Mouse (Mus musculus) kidney, adult 11 months (tissue): Measurements from ENCODE around the gene Slc9a9.

Experiments used
- DNase-seq: peaks from one replicate; pipeline ENCODE4 v3.0.0; 2022

Gene Slc9a9

DNA sequence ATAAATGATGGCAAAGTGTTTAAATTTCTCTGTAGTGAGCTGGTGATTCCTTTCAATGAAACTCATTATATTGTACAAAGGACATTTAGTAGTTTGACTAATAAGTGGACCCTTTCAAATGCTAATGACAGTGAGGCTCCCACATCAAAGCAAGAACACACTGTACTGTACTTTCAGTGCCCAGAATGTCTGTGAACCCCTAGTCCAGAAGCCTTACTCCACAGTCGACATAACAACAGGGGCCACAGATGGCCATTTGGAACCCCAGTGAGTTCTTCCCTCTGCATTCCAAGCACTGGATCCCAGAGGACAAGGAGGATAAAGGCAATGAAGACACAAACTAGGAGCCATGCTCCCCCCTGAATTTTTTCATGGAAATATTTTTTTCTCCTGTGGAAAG lies 299.4 kb downstream of the Slc9a9 start:
- DNase-seq, result no peak

DNA sequence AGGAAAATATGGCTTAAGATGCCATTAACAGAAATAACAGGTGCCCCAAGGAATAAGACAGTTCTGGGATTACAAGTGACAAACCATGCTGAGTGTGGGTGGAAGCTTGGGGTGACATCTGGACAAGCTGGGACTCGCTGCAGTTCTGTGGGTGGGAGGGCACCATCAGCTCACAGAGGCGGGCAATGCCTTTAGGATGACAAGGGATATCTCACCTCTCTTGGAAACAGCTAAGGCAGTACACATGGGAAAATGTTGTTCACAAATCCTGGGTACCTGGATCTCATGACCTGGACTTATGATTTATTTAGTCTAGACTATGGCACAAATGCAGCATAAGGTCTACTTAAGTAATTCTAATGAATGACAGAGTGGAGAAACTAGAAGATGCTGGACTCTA lies 302.3 kb downstream of the Slc9a9 start:
- no peak for DNase-seq

DNA sequence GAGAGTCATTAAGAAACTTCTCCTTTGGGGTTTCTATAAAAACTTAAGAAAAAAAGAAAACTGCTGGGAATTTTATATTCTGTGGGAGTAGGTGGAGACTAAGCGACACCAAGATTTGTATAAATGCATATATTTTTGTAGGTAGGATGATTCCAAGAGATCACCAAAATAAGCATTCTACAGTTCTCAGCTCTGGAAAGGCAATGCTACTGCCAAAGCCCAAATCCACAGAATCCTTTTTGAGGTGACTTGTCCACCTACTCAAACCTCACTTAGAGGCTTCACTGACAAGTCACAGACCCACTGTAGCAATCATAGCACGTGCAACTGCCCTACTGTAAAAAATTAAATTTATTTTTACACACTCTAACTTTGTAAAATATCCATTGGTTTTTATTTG lies 303.0 kb downstream of the Slc9a9 start:
- DNase-seq, result no peak

DNA sequence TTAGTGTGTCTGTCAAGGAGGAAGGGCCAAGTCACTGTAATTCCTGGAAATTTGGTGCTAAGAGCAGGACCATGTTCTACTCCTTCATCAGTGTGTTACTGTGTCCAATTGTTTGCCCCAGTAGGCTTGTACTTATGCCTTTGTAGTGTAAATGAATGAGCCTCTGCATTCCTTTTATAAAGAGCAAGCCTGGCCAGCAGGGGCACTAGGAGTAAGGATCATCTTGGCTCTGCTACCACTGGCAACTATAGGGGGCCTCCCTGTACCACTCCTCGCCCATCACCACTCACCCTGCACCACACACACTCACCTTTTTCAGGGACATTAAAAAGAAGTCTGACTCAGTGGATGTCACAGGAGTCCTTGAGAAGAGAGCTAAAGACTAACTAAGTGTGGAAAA lies 306.5 kb downstream of the Slc9a9 start:
- no peak for DNase-seq

DNA sequence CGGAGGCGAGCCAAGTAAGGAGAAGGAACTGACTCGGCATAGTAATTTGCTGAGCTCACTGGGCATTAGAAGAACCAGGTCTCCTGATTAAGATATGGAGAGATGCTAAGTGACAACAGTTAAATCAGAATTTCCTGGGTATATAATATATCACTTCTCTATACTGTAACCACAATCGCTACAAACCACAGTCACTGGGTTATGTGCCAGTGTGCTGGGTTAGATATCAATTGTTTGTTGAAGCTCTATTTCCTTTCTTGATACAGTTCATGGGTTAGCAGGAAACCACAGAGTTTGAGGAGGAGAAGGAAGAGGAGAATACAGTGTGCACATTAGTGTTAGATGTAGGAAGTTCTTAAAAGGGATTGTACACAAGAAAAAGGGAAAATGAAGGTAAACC lies 323.9 kb downstream of the Slc9a9 start:
- no peak for DNase-seq

DNA sequence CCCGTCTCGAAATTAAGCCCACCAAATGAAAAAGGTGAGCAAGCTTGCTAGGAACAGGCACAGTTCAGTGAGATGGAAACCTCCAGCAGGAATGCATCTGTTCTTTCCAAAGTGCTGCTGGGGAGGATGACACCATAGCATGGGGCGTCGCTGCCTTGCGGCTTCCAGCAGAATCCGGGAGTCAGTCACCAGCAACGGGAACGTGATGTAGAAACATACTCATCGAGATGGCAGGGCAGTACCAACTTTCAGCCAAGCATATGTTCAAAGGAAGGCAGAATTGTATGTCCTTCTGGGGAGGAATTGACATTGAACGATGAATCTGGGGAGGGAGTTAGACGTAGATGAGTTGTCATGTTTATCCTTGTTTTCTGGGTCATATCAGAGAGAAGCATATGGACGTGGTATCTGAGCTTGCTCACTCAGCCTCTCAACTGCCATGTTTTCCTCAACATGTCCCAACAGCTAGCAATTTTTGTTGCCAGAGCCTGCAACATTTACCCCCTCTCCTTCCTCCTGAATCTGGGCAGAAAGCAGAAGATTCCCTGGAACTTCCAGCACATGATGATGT lies 350.5 kb downstream of the Slc9a9 start:
- no peak for DNase-seq

DNA sequence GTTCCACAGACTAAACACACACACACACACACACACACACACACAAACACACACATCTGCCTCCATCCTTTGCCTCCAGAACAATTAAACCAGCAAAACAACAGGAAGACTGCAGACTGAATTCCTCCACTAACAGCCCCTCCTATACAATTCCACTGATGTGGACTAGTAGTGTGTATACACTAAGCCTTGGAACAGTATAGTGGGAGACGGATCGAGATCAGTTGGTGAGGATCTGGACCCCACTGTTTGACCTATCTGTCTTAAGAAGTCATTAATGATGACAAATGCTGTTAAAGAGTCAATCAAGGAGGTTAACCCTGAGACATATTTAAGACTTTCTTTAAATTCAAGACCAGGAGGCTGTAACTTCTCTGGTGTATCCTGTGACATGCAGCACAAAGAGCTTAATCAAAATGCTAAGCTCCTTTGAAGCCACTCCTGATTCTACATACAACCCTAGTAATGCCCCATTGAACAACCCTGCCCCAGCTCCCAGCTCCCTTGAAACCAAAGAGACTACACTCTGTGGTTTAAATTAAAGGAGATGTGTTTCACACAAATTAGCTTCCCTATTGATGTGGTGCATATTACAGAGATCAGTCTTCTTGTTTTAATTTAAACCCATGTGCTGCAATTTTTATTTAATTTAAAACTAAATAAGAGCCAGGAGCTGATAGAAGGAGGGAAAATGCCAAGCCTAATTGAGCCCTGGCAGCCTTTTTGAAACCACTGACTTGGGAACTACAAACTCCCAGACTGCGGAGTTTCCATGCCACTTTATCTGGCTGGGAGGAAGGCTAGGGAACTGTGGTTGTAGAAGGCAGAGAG lies 364.6 kb downstream of the Slc9a9 start:
- DNase-seq, result no peak

DNA sequence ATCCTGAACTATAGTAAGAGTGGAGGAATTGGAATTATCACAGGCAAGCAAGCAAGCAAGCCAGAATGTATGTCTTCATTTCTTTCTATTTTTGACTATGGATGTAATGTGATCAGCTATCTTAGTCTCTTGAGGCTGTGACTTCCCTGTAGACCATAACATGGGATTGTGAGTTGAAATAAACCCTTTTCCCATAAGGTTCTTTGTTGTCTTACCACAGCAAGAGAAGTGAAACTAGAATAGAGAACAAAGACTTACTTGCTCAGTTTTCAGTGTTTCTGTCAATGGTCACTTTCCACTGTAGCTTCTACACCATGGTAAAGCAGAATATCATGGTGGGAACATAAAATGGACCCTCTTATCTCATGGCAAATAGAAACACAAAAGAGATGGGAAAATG lies 366.5 kb downstream of the Slc9a9 start:
- no peak for DNase-seq

DNA sequence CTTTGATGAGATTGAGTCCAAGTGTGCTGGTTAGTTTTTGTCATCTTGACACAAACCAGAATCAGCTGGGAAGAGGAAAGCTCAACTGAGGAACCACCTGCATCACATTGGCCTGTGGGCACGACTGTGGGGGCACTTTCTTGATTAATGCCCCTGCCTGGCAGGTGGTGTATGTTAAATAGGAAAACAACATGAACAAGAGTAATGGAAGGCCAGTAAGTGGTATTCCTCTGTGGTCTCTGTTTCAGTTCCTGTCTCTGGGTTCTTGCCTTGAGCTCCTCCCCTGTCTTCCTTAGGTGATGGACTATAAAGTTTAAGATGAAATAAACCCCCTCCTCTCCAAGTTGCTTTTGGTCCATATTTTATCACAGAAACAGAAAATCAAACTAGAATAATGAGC lies 372.7 kb downstream of the Slc9a9 start:
- no peak for DNase-seq

DNA sequence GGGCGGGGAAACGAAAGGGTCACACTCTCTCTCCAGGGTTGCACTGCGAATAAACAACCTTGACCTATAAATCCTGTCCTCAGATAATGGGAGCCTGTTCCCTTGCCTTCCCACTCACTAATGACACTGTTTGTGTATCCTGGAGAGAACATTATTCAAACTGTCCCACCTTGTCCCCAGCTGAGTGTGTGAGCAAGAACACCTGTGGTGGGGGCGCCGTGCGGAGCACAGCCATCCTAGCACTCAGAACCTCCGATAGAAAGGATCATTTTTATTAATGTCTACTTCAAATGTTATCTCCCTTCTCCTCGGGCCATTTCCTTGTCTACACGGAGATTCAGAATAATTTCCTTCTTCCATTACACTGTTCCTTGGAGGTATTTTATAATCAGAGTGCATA lies 382.5 kb downstream of the Slc9a9 start:
- DNase-seq, result no peak

DNA sequence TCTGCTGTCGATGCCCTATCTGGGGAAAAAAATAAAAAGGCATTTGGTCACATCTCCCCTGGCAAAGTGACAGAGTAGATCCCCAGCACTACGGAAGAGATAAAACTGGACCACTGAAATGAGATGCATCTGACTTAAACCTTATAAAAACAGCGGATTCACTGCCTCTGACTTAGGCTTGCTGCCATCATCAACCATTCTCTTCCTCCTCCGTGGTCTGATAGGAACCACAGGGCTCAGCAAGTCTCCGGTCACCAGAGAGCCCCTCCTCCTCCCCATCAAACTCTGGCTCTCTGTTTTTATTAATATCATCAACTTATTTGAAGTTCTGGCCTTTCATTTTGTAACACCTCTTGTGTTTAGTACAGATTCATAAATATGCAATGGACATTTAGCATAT lies 383.5 kb downstream of the Slc9a9 start:
- DNase-seq, result no peak

DNA sequence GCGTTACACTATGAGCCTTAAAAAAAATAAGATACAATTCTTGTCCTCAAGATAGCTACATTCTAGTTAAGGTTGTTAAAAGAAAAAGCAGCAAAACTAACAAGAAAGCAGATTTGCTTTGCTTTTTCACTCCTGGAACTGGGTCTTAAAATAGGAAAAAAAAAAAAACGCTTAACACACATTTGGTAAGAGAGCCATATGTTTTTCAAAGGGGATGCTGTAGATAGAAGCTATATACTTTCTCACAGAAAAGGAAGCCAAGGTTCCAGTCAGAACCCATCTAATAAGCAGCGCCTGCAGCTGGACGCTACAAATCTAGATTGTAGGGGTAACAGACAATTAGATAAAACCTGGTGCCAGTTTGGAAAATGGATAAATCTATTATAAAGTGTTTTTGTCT lies 386.1 kb downstream of the Slc9a9 start:
- no peak for DNase-seq

DNA sequence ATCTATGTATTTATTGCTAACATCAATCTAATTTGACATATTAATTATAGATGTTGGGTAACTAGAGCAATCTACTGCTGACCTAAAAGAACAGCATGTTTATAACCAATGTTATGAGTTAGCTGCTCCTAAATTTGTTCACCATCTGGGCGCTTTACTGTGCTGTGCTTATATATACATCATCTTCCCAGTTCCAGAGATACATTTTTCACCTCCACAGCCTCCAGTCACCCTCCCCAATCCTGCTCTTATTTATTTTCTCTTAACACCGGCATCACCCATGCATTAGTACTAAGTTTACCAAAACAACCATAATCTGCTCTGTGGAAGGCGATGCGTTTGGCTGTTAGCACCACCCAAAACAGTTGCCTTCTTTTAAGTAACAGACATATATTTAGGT lies 391.0 kb downstream of the Slc9a9 start:
- DNase-seq, result no peak

DNA sequence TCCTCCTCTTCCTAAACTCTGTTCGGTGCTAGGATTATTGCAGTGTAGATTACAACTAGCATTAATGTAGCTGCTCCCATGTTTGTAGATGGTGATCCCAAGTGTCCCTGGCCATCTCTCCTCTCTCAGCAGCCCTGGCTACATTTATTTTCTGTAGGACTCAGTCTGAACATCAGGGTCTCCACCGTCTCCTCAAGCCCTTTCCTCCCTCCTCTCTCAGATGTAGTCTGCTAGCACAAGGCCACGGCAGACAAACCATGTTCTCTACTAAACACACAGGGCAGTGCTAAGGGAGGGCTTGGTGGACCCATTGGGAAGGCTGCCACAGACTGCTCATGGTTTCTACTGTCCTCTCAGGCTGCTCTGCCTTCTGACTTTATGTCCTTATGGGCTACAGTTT lies 397.3 kb downstream of the Slc9a9 start:
- DNase-seq, result no peak

DNA sequence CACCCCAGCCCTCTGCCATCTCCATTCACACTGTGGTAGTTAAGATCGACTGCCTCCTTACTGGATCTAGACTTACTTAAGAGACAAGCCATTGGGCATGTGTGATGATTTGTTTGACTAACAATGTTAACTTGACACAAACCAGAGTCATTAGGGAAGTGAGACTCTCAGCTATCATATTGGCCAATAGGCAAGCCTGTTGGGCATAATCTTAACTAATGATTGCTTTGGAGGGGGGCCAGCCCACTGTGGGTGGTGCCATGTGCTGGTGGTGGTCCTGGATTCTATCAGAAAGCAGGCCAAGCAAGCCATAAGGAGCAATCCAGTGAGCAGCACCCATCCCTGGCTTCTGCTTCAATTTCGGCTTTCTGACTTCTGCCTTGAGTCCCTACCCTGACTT lies 398.8 kb downstream of the Slc9a9 start:
- no peak for DNase-seq

DNA sequence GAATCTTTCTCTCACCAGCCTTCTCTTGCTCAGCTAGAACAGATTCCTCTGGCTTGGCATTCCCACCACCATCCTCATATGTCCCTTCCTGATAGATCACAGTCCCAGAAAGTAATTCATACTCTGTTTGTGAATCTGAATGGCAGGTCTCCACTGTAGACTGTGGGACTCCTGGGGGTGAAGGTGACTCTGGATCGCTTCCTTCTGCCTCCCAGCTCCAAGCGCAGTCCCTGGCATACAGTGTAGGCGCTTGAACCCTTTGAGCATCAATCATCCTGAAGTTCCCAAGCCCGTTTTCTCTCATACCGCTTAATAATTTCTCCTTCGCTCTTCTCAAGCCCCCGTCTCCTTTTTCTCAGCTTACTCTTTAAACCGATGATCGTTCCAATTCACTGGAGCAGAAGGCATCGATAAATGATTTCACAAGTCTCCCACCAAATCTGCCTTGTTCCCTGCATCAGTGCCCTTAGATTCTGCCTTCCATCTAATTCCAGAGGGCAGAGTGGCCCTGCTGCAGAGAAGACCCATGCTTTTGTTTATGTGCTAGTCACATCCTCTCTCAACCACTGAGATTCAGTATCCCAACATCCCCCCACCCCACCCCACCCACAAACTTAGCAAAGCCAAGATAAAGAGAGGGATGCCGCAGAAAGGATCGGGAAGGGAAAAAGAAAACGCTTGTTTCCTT lies 401.3 kb downstream of the Slc9a9 start:
- DNase-seq, result no peak

DNA sequence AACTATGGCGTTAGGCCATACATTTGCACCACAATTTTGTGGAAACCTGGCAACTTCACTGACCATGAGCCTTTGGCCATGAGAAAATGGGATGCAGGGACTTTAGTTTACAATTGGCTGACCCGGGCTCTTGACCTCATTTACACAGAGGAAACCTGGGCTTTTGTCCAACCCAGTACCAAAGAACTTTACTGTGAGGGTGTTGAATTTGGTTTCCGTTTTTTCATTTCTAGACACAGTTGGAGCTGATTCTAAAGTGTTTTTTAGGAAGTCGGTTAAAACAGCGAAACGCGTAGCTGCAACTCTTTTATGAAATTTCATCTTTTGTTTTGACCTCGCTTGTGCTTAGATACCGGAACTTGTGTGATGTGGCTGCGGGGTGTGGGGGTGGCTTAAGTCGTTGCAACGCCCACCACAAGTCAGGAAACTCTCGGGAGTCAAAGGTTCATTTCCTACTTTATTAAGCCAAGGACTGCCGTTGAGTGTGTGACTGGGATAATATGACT lies 402.8 kb downstream of the Slc9a9 start:
- DNase-seq, result peak; percentile 32

DNA sequence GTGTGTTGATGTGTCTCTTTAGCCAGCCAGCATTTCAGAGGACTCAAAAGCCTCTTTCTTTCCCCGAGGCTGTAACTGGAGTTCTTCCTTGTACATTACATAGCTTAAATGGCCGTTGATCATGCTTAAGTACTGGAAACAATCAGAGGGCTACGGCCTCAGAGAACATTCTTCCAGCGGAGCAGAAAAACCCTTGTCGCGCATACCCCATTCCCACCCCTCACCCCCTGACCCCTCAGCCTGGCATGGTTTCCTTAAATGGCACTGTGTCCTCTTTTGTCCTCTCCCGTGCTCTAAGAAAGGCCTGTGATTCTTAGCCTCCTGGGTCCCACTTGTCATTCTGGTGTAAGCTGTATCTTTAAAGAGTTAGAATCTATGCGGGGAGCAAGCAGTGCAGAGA lies 404.0 kb downstream of the Slc9a9 start:
- no peak for DNase-seq

DNA sequence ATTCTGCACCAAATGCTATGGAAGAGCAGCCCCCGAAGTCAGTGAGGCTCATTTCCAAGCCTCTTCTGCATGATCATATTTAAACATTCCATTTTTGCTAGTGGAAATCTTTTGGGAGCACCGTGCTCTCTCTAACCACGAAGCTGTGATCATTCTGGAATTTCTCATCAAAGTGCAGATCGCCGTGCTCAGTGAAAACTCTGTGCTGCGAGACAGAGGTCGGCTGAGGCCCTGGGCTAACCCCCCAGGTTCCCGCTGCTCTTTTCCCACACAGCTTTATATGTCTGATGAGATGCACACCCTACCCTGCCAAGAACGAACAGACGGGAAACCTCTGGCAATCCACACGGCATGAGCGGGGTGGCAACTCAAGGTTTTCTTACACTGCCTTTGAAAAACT lies 406.1 kb downstream of the Slc9a9 start:
- DNase-seq, result no peak

DNA sequence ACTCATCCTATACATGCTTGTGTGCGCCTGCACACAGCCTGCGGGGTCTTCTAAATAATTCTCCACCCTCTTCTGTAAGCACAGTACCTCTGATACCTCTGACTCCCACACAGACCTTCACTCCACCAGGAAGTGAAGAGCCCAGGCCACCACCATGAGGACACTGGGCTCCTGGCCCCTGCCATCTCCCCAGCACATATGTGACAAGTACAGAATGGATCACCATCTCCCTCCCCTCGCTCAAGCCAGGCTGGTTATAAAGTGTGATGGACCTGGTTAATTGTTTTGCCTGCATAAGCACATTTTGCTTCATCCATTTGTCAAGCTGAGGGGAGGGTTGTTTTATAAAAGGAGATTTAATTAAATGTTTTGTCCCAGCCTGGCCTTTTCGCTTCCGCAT lies 408.2 kb downstream of the Slc9a9 start:
- no peak for DNase-seq

DNA sequence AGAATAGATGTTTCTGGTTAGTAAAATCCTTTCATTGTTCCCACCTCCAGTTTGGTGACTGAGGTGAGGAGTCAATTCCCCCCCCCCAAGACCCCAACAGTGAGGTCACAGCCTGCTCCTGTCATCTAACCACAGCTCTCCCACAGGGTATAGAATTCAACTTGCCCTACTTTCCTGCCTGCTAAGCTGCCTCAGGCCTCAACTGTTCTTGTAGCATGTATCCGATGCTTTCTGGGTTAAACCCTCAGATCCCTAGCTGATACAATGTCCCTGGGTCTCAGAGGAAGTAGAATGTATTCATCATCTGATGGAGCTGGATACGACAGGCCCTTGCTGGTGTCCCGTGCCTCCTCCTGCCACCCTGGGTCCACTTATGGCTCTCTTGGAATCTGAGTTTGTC lies 408.9 kb downstream of the Slc9a9 start:
- DNase-seq, result no peak

DNA sequence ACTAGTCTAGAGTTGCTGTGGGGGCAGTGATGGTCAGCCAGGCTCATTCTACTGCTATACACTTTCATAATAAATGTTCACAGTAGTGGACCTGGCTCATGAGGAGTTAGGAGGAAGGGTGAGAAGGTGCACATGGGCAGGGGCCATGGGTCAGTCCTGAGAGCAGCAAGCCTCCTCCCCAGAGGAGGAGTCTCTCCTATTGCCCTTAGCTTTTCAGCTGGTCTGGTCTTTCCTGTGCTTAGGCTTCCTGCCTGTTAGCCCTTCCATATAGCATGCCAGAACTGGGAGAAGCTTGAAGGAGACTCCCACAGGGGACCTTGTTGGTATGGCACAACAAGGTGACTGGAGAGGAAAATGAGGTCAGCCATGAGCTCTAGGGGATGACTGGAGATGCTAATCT lies 410.2 kb downstream of the Slc9a9 start:
- DNase-seq, result no peak

DNA sequence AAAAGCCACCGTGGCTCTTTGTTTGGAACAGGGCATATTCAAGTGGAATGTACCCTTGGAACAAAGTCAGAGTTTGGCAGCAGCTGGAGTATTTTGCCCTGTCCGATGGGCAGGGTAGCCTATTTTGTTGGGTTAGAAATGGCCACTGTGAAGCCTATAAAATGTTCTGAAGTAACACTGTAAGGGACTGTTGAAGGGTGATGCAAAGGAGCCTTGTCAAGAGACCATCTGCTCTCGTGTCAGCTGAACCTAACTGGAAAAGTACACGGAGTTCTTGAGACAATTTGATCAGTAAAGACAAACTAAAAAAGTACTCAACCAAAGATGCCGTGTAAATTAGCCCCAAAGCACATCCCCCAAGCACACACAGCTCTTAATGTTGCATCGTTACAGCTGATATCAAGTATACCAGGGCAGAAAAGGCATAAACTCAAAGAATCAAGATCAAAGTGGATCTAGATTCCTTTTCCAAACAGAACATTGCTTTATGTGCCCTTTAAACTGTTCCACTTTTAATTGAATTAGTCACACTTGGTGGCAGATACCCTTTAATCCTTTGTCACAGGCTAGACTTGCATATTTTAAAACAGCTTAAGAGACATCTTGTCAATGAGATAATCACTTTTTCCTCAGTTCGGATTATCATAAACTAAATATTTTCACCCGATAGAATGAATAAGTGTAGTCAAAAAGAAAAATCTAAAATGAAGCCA lies 416.6 kb downstream of the Slc9a9 start:
- DNase-seq, result no peak

DNA sequence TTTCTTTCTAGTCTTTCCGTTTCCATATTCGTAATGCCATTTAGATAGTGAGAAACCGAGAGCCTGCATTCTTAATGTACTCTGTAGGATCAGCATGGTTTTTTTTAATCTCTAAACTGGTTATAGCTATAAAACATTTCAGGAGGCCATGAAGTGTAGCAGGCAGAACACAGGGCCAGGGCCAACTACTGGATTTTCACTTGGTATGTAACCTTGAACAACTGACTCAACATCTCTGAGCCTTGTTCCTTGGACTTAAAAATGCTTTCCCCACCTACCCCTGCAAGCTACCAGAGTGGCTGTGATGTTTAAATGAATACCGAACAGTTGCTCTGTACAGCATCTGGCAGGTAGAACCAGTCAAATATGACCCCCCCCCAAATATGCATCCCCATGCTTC lies 418.5 kb downstream of the Slc9a9 start:
- DNase-seq, result no peak
